Mouse (Mus musculus) liver, embryonic 14.5 days (tissue): ENCODE data around the gene Usp54. TPM values are rescaled to one million over a fixed set of nuclear protein-coding genes. Genes with fewer than 3 reads are reported as not detected.
"Not testable (repeated sequence)": the region's sequence is repeated elsewhere in the genome, so short reads cannot be mapped to it uniquely, and the experiment has no call there.

ENCODE experiments used
- ATAC-seq: fragments of 200-750 bp; cut with Nextera tagmentation; 2 replicates; pipeline ENCODE4 v1.8.0; 2017; ENCODE audit warnings: moderate number of reproducible peaks, mild to moderate bottlenecking, moderate library complexity; ENCODE audit not compliant: insufficient read depth
- DNase-seq, 3 experiments: peaks; one replicate each; pipeline ENCODE4 v3.0.0-alpha.2; 2012 to 2013; ENCODE audit warnings: low read depth in 3 of 3, low spot score in 3 of 3
- H3K27ac ChIP-seq: fragments of 300-500 bp; sonication (generic); 2 replicates; pipeline ENCODE4 v1.5.1; 2014; ENCODE audit warnings: moderate library complexity, mild to moderate bottlenecking, control low read depth, inconsistent platforms
- H3K27me3 ChIP-seq: fragments of 300-500 bp; sonication (generic); 2 replicates; pipeline ENCODE4 v1.6.1; 2014; ENCODE audit warnings: mild to moderate bottlenecking, low read length, moderate library complexity; ENCODE audit not compliant: control insufficient read depth, insufficient read depth
- H3K36me3 ChIP-seq: fragments of 300-500 bp; sonication (generic); replicated peaks from 2 replicates; pipeline ENCODE4 v1.6.1; 2014; ENCODE audit warnings: low read depth; ENCODE audit not compliant: control insufficient read depth, insufficient read depth
- H3K4me1 ChIP-seq, 2 experiments: fragments of 200-500 bp in 1 of 2; fragments of 300-500 bp in 1 of 2; sonication (generic) in 1 of 2; replicated peaks; 2 replicates each; pipeline ENCODE4 v1.6.1; 2012 to 2014; ENCODE audit warnings: antibody characterized with exemption in 1 of 2, inconsistent platforms in 1 of 2, low read length in 1 of 2; ENCODE audit not compliant: control insufficient read depth in 2 of 2, insufficient read depth in 2 of 2
- H3K4me2 ChIP-seq: fragments of 300-500 bp; sonication (generic); 2 replicates; pipeline ENCODE4 v1.6.1; 2014; ENCODE audit warnings: low read depth, mild to moderate bottlenecking, control low read depth, moderate library complexity
- H3K4me3 ChIP-seq, 2 experiments: fragments of 200-500 bp in 1 of 2; fragments of 300-500 bp in 1 of 2; sonication (generic) in 1 of 2; 2 replicates each; pipeline ENCODE4 v1.5.1; 2012 to 2014; ENCODE audit warnings: low read depth in 2 of 2, low read length in 2 of 2, mild to moderate bottlenecking in 2 of 2, control low read depth in 1 of 2, inconsistent platforms in 1 of 2, moderate library complexity in 1 of 2; ENCODE audit not compliant: insufficient read depth in 1 of 2
- H3K9ac ChIP-seq: fragments of 300-500 bp; sonication (generic); replicated peaks from 2 replicates; pipeline ENCODE4 v1.6.1; 2014; ENCODE audit warnings: mild to moderate bottlenecking, control low read depth, moderate library complexity
- H3K9me3 ChIP-seq: fragments of 300-500 bp; sonication (generic); 2 replicates; pipeline ENCODE4 v1.6.1; 2016; ENCODE audit warnings: low read length, mixed read lengths; ENCODE audit not compliant: control insufficient read depth
- CTCF ChIP-seq: IDR thresholded peaks from 2 replicates; pipeline ENCODE4 v1.5.1; 2016; ENCODE audit warnings: antibody characterized with exemption, low read depth, control low read depth
- EP300 ChIP-seq: IDR thresholded peaks from 2 replicates; pipeline ENCODE4 v1.6.1; 2016; ENCODE audit warnings: antibody characterized with exemption, low read depth
- WGBS: fragments of 180-500 bp; shearing (Covaris S2); extraction: QIAGEN DNeasy Blood & Tissue Kit; methylation state at CpG from one replicate; pipeline ENCODE4 v1.1.7; 2014; ENCODE audit not compliant: insufficient replicate concordance; 5-methylcytosine and 5-hydroxymethylcytosine counted together
- polyA plus RNA-seq, 2 experiments: library from polyadenylated mRNA; depleted of rRNA in 1 of 2; stranded (reverse) in 1 of 2; unstranded in 1 of 2; fragments of >200 nt; fragmentation: Nextera tagmentation in 1 of 2; extraction: Ambion mirVana in 1 of 2; gene quantifications; 2 replicates each; pipeline versions ENCODE4 v1.2.1 to v1.2.3; 2012 to 2014

Usp54 gene
- polyA plus RNA-seq, 2 experiments = 1.2 to 1.3 TPM

- Histone ChIP-seq H3K9ac (no peak overlapping the region), H3K9me3 (no peaks in the 10 kb centered on the region), H3K27me3 (no peaks in the 10 kb centered on the region), H3K4me2 (no peak overlapping the region), H3K4me3 (no peak overlapping the region), H3K27ac (no peak overlapping the region), H3K4me1 (no peaks in the 10 kb centered on the region), H3K36me3 (no peaks in the 10 kb centered on the region)
- ATAC-seq (no peak), DNase-seq (no peak)
- 62% methylated on average over 6 of the region's 6 CpGs for WGBS
- TF ChIP-seq CTCF (peak; percentile 19; the same call in 1 of the 2 replicates), EP300 (no peak)
These were observed 61.9 kb downstream of the Usp54 start for GRCm38 (mm10) chr14:20578822-20579407.

- DNase-seq = peak; percentile 37 to 43 (median 38)
- no peak for ATAC-seq
These were observed 64.7 kb downstream of the Usp54 start for GRCm38 (mm10) chr14:20576179-20576578.

DNA sequence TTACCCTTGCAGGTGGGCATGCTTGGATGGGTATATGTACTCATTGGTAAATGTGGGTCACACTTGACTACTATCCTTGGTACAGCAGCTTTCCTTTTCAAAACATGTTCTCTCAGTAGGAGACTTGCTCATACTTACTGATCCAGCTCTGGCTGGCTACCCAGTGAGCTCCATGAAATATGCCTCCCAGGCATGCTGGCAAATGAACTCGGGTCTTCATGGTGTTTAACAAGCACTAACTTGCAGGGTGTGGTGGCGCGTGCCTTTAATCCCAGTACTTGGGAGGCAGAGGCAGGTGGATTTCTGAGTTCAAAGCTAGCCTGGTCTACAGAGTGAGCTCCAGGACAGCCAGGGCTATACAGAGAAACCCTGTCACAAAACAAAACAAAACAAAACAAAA is 67.7 kb downstream of the Usp54 start:
- not testable (repeated sequence) for H3K9me3 ChIP-seq, H3K27me3 ChIP-seq, DNase-seq, H3K4me1 ChIP-seq, ATAC-seq, H3K27ac ChIP-seq, H3K4me3 ChIP-seq, H3K9ac ChIP-seq, H3K36me3 ChIP-seq, H3K4me2 ChIP-seq
- 79% methylated on average over 3 of the region's 3 CpGs for WGBS

More at GRCm38 (mm10) chr14:20576179-20576578, 64.7 kb downstream of the Usp54 start:
- Histone ChIP-seq H3K9me3 (no peaks in the 10 kb centered on the region), H3K4me2 (no peak overlapping the region), H3K27me3 (no peaks in the 10 kb centered on the region), H3K27ac (no peak overlapping the region), H3K9ac (no peak overlapping the region), H3K4me1 (no peaks in the 10 kb centered on the region), H3K36me3 (no peaks in the 10 kb centered on the region), H3K4me3 (no peak overlapping the region)
- WGBS = 44% methylated on average over 7 of the region's 7 CpGs
- TF ChIP-seq CTCF (peak; percentile 70), EP300 (no peak)

DNA sequence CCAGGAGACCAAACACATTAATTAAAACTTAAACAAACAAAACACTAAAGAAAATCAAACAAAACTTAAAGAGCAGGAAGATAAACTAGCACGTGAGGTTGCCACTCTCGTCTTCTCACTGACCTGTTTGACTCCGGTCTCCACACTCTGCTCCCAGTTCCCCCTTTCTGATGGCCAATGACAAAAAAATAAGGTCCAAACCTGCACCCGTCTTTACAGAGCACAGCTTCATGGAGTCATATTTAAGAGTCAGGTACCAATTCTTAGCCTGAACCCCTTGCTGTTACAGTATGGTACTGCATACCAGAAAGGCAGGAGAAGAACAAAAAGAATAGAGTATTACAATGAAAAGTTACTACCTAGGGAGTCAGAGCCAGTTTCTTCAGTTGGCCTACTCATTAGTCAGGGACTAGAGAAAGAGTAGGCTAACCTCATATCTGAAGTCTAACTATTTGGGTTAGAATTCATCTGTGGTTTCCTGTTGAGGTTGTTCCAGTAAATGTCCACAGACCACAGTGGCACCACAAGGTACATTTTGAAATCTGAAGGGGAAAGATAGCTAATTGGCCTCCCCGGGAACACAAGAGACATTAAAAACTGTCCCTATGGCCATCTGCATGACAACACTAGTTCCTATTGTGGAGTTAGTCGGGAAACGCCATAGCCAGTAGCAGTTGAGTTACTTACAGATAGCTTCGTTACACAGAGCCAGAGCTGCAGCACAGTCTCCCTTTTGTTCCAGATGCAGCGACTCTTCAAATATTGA is 75.4 kb downstream of the Usp54 start:
- Histone ChIP-seq H3K36me3 (no peaks in the 10 kb centered on the region), H3K4me2 (no peak overlapping the region), H3K4me1 (0 out of 4 replicates have a peak, but pooled peaks cover 0 to 3% of the 10 kb centered on the region in 2 experiments), H3K9ac (no peak overlapping the region), H3K4me3 (no peak overlapping the region), H3K27me3 (no peaks in the 10 kb centered on the region), H3K27ac (no peak overlapping the region), H3K9me3 (no peaks in the 10 kb centered on the region)
- WGBS = 15% methylated on average over 9 of the region's 9 CpGs
- ATAC-seq = no peak
- no peak for DNase-seq
- TF ChIP-seq EP300 = no peak
- TF ChIP-seq CTCF = no peak

- no peak overlapping the region for H3K27ac ChIP-seq
- no peak for ATAC-seq
- H3K9me3 ChIP-seq = no peaks in the 10 kb centered on the region
- H3K27me3 ChIP-seq = no peaks in the 10 kb centered on the region
- no peak overlapping the region for H3K9ac ChIP-seq
- WGBS = 59% methylated on average over 12 of the region's 12 CpGs
- H3K4me3 ChIP-seq = no peak overlapping the region
- H3K4me2 ChIP-seq = no peak overlapping the region
- 0 out of 4 replicates have a peak, but pooled peaks cover 0 to 3% of the 10 kb centered on the region in 2 experiments for H3K4me1 ChIP-seq
- DNase-seq = no peak
- no peaks in the 10 kb centered on the region for H3K36me3 ChIP-seq
- TF ChIP-seq EP300 (no peak), CTCF (peak; percentile 71)
These were observed 76.2 kb downstream of the Usp54 start for GRCm38 (mm10) chr14:20564692-20565091.
